Mouse (Mus musculus) megakaryocyte progenitor cell, adult 5-6 weeks (primary cell): ENCODE data around the gene Nav2. TPM values are rescaled to one million over a fixed set of nuclear protein-coding genes. Genes with fewer than 3 reads are reported as not detected.

ENCODE experiments used
- ATAC-seq: replicated peaks from 2 replicates; pipeline ENCODE4 v1.8.0; 2016; ENCODE audit warnings: mild to moderate bottlenecking, moderate TSS enrichment, inconsistent platforms; ENCODE audit not compliant: poor library complexity
- total RNA-seq, 2 experiments: library from RNA; stranded (forward) in 1 of 2; stranded (reverse) in 1 of 2; fragments of 157-497, 149-512 nt in 1 of 2; fragments of 200-1000 nt in 1 of 2; gene quantifications; 2 replicates each; pipeline versions ENCODE4 v1.2.3 to v1.2.4; 2015 to 2017

Nav2 gene
- total RNA-seq (2015): 21.7 and 27.0 TPM in 2 replicates
- 16.4 TPM in 2 replicates for total RNA-seq (2017)

- peak; percentile 93 for ATAC-seq
These were observed at the start of gene Nav2 for GRCm38 (mm10) chr7:48908521-48909341. Gene Nav2 (plus strand): TSS chr7:48908716.

DNA sequence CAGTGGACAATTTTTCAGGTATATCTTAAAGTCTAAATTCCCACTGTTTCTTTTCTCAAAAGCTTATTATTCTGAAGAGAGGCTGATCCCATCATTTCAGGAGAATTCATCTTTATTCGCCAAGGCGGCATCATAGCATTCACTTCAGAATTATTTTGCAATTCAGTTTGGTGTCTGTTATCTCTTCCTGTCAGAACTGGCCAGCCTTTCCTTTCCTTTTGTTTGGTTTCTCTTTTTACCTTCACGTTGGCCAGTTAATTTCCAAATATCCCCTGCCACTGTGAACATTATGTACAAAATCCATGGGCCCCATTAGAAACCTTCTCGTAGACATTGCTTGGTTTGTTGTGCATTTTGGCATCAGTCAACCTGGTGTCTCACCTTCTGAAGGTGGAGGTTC lies 49.2 kb upstream of the Nav2 start:
- peak; percentile 56 for ATAC-seq

- ATAC-seq: no peak
These were observed 47.6 kb upstream of the Nav2 start for GRCm38 (mm10) chr7:48860948-48861347.

DNA sequence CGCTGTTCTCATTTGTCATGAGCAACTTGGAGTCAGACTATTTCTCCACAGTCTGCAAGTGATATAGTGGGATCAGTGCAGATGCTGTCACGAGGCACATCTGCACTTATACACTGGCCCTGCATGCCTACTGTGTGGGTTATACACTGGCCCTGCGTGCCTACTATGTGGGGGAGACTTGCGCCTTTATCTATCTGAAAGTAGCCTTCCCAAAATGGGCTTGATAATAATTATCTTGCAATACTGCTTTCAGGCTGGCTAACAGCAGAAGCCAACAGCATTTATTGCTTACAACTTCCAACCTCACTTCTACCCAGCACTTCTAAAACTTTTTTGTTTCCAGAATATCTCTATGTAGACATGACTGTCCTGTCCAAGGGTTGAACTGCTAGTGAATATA lies 46.7 kb upstream of the Nav2 start:
- ATAC-seq: 0 out of 2 replicates have a peak, but pooled peaks have one; percentile 10

DNA sequence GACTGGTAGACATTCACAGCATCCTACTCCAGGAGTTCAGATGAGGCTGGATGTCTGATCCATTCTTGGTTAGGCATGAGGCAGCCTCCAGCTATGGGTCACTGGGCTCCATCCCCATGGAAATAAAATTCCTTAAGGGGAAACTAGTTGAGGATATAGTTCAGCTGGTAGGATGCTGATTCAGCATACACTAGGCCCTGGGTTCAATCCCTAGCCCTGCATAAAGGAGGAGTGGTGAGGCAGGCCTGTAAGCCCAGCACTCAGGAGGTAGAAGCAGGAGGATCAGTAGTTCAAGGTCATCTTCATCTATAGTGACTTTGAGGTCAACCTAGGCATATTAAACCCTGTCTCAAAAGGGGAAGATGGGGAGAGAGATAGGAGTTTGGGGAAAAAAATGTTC lies 44.3 kb upstream of the Nav2 start:
- no peak for ATAC-seq

DNA sequence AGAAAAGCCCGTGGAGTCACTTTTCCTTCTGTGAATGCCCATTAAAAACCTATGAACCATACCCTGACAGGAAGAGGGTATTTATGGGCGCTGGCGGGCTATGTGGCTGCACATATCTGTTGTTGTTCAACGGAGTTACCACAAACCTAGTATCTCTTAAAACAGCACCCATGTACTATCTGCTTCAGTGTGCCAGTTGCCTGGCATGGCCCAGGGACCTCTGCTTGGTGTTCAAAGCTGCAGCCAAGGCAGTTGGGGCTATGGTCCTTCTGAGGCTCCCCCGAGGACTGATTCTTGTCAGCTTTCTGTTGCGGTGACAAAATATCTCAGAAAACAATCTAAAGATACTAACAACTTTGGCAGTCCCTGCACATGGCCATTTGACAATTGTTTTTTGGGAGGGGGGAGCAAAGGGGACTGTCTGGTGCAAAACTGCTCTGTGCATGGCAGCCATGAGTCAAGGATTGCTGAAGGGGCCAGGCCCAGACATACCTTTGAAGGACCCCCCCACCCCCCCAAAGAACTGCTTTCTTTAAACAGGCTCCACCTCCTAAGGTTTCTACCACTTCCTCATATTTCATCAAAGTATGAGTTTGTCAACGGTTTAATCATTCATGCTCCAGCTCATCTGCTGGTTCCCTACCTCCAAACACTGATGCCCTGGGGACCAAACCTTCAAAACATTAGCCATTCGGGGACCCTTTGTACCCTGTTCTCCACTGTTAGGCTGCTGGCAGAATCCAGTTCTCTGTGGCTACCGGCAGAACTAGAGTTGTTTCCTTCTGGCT lies 43.7 kb upstream of the Nav2 start:
- peak; percentile 73 for ATAC-seq

DNA sequence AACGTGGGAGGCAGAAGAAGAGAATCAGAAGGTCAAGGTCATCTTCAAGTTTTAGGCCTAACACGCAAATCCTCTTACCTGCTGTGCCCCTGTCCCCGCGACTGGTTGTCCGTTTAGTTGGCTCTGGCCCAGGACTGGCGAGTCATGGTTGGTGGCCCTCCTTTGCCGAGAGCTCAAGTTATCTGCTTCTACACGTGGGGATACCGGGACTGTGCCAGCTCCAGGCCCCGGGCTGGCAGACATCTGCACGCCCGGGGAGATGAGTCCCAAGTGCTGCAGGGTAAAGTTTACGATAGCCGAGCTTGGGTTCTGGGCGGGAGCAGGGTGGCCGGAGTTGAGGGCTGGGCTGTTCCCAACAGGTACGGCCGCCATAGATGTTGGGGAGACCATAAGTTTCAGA lies 40.9 kb upstream of the Nav2 start:
- peak; percentile 44 for ATAC-seq

- no peak for ATAC-seq
These were observed 38.4 kb upstream of the Nav2 start for GRCm38 (mm10) chr7:48870144-48870543.

GRCm38 (mm10) chr7:48870579-48871180 lies 37.8 kb upstream of the Nav2 start:
- peak; percentile 13; the same call in 1 of the 2 replicates for ATAC-seq

GRCm38 (mm10) chr7:48871292-48871691 lies 37.2 kb upstream of the Nav2 start:
- peak; percentile 53 for ATAC-seq

GRCm38 (mm10) chr7:48875096-48875495 lies 33.4 kb upstream of the Nav2 start:
- ATAC-seq: no peak

DNA sequence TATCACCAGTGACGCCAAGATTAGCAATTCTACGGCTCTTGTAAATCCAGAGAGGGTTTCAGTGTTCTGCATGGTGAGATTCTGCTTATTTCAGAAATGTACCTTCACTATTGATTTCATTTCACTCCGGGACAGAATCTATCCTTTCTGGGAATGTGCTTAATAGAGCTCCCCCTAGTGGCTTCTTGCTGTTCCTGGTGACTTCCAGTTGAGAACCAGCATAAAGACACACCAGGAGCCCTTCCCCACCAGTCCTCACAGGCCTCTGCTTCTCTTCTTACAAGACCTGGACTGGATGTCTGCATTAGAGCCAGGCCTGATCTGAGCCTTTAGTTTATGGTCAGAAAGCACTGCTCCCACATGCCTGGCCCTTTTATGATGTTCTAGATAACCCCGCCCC lies 32.0 kb upstream of the Nav2 start:
- peak; percentile 32 for ATAC-seq

- ATAC-seq: no peak
These were observed 30.6 kb upstream of the Nav2 start for GRCm38 (mm10) chr7:48877786-48878390.

DNA sequence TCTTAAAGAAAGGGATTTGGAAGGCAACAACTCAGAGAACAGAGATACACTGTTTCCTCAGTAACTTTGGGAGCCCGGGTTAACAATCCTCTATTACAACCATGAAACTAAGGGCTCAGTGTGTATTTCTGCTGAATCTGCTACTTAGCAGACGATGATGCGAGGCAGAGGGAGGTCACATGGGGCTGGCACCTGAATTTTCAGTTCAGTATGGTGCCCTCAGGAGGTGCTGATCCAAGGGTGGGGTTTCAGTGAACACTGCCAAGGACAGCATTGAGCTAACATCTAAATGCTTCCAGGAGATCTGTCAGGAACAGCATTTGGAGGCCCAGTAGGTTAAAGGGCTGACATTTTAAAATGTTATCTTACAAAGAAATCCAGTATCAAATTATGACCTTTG lies 28.9 kb upstream of the Nav2 start:
- no peak for ATAC-seq

DNA sequence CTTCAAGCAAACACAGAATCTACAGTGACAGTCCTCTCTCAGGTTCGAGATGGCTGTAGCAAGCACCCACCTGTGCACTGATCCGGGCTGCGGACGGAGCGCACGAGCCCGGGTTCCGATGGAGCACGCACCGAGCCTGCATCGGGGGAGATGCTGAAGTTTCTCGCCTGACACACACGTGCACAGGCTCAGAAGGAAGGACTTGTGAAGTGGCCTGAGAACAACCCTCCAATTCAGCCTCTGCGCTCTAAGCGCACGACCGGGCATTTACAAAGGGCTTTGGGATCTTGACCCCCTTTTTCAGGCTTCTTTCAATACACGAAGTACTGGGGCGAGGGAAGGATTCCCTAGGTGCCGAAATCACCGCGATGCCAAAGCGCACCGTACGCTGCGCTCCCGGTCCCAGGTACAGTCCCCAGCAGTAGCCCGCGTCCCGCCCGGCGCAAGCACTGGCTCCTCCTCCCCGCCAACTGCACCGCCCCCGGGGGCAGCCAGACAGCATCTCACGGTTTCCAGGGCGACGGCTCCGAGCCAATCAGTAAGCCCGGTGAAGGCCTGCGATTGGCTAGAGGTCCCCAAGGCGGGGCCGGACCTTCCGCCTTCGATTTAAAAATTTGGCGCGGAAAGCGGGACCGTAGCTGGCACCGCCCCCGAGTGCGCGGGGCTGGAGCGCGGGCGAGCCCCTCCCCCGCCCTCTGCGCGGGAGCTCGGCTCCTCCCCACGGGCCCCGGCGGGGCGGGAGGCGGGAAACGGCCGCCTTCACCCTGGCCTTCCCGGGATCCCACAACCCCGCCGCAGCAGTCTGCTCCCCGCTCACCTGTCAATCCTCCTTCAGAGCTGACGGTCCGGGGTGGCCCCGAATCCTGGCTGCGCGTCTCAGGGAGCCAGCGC lies 27.7 kb upstream of the Nav2 start:
- ATAC-seq: peak; percentile 76

DNA sequence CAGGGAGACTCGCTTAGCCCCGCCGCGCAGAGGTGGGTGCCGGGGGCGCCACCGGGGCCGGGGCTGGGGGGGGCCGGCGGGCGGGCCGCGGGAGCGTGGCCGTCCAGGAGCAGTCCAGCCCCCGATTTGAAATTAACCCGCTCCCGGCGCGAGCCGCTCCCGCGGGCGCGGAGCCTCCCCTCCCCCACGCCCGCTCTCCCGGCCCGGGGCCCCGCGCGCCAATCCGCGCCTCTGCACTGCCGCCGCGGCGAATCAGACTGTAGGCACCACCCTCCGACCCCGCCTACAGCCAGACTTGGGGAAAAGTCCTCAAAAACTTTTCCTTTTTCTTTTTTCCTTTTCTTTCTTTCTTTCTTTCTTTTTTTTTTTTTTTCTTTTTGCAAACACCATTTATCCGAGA lies 27.0 kb upstream of the Nav2 start, which contains the start of gene E2f8:
TSS of gene E2f8 (minus strand) at position 111 of the 400 bp plus-strand sequence.
- ATAC-seq: peak; percentile 47

GRCm38 (mm10) chr7:48881971-48882609 lies 26.4 kb upstream of the Nav2 start:
- ATAC-seq: peak; percentile 54

GRCm38 (mm10) chr7:48883525-48884265 lies 24.8 kb upstream of the Nav2 start:
- ATAC-seq: no peak

- no peak for ATAC-seq
These were observed 24.3 kb upstream of the Nav2 start for GRCm38 (mm10) chr7:48884266-48884611.
